Mouse (Mus musculus) lung, embryonic 14.5 days (tissue): ENCODE results near the gene Kalrn. TPM values are rescaled to one million over a fixed set of nuclear protein-coding genes. Genes with fewer than 3 reads are reported as not detected.
"Not testable (repeated sequence)": the region's sequence is repeated elsewhere in the genome, so short reads cannot be mapped to it uniquely, and the experiment has no call there.

Experiments used
- ATAC-seq: fragments of 200-750 bp; cut with Nextera tagmentation; 2 replicates; pipeline ENCODE4 v1.8.0; 2017; ENCODE audit warnings: mild to moderate bottlenecking, moderate TSS enrichment, moderate library complexity; ENCODE audit not compliant: insufficient read depth
- DNase-seq: peaks from one replicate; pipeline ENCODE4 v3.0.0-alpha.2; 2015
- H3K27ac ChIP-seq: fragments of 300-500 bp; sonication (generic); 2 replicates; pipeline ENCODE4 v1.5.1; 2014; ENCODE audit warnings: low read depth, mild to moderate bottlenecking, moderate library complexity
- H3K27me3 ChIP-seq: fragments of 300-500 bp; sonication (generic); 2 replicates; pipeline ENCODE4 v1.6.1; 2014; ENCODE audit warnings: low read length, control low read depth; ENCODE audit not compliant: insufficient read depth
- H3K36me3 ChIP-seq: fragments of 300-500 bp; sonication (generic); 2 replicates; pipeline ENCODE4 v1.6.1; 2014; ENCODE audit warnings: control low read depth; ENCODE audit not compliant: insufficient read depth
- H3K4me1 ChIP-seq: fragments of 300-500 bp; sonication (generic); 2 replicates; pipeline ENCODE4 v1.6.1; 2014; ENCODE audit warnings: antibody characterized with exemption, control low read depth; ENCODE audit not compliant: insufficient read depth
- H3K4me2 ChIP-seq: fragments of 300-500 bp; sonication (generic); 2 replicates; pipeline ENCODE4 v1.6.1; 2014; ENCODE audit warnings: mild to moderate bottlenecking
- H3K4me3 ChIP-seq: fragments of 300-500 bp; sonication (generic); 2 replicates; pipeline ENCODE4 v1.5.1; 2014; ENCODE audit warnings: low read depth, low read length
- H3K9ac ChIP-seq: fragments of 300-500 bp; sonication (generic); 2 replicates; pipeline ENCODE4 v1.6.1; 2014
- H3K9me3 ChIP-seq: fragments of 300-500 bp; sonication (generic); 2 replicates; pipeline ENCODE4 v1.6.1; 2016; ENCODE audit warnings: low read depth, low read length, control low read depth
- CTCF ChIP-seq: IDR thresholded peaks from 2 replicates; pipeline ENCODE4 v1.5.1; 2016; ENCODE audit warnings: antibody characterized with exemption, low read depth
- WGBS: fragments of 180-500 bp; shearing (Covaris S2); extraction: QIAGEN DNeasy Blood & Tissue Kit; methylation state at CpG from one replicate; pipeline ENCODE4 v1.1.7; 2014; 5-methylcytosine and 5-hydroxymethylcytosine counted together
- polyA plus RNA-seq: library from polyadenylated mRNA; unstranded; fragments of >200 nt; fragmentation: Nextera tagmentation; extraction: Ambion mirVana; gene quantifications from 2 replicates; pipeline ENCODE4 v1.2.1, GENCODE M21; 2014

Kalrn gene
- polyA plus RNA-seq, 1 experiment from 2014 or later, result 15.0 TPM

DNA sequence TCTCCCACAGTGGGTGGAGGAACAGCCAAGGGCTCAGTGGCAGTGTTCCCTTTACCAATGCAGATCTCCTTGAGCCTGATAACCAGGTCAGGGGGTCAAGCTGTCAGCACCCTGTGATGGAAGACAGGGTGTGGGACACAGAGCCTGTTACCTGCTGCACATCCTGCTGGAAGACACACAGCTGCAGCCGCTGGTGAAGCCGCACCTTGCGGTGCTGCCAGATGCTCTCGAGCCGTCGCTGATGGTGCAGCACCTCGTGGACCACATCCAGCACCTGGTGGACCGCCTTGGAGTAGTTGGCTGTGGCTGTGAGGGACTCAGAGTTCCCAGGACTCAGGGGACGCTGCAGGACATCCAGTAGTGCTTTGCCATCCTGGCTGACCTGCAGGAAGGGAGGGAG is 265.9 kb downstream of the Kalrn start:
- DNase-seq (no peak), ATAC-seq (no peak)
- peaks cover 21% of the 10 kb centered on the region for H3K36me3 ChIP-seq
- no peak overlapping the region for H3K27ac ChIP-seq
- no peak for TF ChIP-seq CTCF
- H3K27me3 ChIP-seq, result no peaks in the 10 kb centered on the region
- no peaks in the 10 kb centered on the region for H3K4me1 ChIP-seq
- 46% methylated on average over 9 of the region's 9 CpGs for WGBS
- H3K4me2 ChIP-seq, result no peak overlapping the region
- H3K9me3 ChIP-seq, result no peaks in the 10 kb centered on the region
- H3K4me3 ChIP-seq, result no peak overlapping the region
- no peak overlapping the region for H3K9ac ChIP-seq

DNA sequence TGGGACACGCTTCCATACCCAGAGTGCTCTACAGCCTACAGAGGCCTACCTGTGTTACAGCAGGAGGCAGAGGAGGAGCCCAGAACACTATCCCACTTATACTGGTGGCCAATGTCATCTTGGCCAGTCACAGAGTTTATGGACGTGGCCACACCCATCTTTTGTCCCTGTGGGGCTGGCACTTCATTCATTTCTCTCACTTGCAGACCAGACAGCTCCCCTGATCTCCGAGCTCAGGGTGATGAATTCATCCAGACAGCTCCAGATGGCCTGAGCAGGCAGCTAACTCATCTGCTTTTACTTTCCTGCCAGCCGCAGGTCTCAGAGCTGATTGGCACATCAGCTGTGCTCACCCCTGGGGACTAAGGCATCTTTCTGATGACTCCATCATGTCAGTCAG is 267.7 kb downstream of the Kalrn start:
- Histone ChIP-seq H3K27me3 (no peaks in the 10 kb centered on the region), H3K9ac (no peak overlapping the region), H3K4me2 (no peak overlapping the region), H3K4me3 (no peak overlapping the region), H3K36me3 (peaks cover 21% of the 10 kb centered on the region), H3K27ac (no peak overlapping the region), H3K4me1 (no peaks in the 10 kb centered on the region), H3K9me3 (no peaks in the 10 kb centered on the region)
- 50% methylated on average over 4 of the region's 4 CpGs for WGBS
- ATAC-seq, result no peak
- no peak for DNase-seq
- no peak for TF ChIP-seq CTCF

DNA sequence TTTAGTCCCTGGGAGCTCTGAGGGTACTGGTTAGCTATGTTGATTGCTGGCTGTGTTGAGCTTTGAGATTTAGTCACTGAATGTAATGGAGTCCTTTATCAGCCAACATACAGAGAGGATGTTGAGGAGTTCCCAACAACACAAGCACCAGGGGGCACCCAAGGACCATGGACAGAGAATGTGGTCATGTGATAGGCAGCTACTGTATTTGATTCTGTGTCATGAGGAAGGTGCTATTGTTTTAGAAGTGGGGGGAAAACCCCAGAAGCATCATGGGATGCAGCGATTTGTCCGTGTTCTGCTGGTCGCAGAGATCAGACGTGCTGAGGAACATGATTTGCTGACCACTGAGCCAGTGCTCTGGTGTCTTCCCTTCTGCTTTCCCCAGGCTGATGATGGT is 269.5 kb downstream of the Kalrn start:
- not testable (repeated sequence) for H3K4me1 ChIP-seq, ATAC-seq, H3K9me3 ChIP-seq, H3K9ac ChIP-seq, H3K4me3 ChIP-seq, H3K27ac ChIP-seq, H3K27me3 ChIP-seq, H3K4me2 ChIP-seq
- WGBS, result 78% methylated on average over 4 of the region's 4 CpGs
- TF ChIP-seq CTCF, result peak; percentile 61
- H3K36me3 ChIP-seq, result peaks cover 21% of the 10 kb centered on the region
- peak; percentile 45 for DNase-seq

DNA sequence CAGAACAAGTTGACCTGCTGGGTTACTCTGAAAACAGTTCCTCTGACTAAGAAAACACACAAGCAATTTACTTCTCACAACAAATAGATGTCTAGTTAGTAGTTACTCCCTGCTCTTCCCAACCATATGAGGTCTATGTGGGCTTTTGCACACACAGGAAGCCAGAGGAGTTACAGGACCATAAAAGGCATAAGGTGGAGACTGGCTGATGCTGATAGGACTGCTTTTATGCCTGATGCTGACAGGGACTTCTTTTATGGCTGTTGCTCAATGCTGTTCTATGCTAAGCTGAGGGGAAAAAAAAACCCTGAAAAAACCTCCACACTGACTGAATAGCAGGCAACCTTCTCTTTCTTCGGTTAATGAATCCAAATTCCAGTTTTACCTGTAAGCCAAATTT is 270.8 kb downstream of the Kalrn start:
- WGBS, result 95% methylated on average over 1 of the region's 1 CpGs
- no peak for DNase-seq

DNA sequence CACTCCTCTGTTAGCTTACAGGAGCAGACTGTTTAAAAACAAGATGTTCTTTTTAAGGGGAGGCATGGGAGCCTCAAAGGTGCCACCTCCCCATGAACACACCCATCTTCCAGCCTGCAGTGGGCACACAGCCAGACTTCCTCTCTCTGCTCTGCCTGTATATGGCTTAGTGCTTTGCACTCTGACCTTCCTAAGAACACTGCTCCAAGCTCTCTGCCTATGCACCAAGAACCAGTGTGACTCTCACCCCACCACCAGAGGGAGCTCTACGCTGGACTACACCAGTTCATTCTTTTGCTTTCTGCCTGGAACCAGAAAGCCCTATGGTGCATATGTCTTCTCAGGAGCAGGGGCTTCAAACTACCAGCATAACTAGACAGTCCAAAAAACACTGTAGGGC is 271.3 kb downstream of the Kalrn start:
- no peak overlapping the region for H3K27ac ChIP-seq
- H3K9ac ChIP-seq, result no peak overlapping the region
- H3K27me3 ChIP-seq, result no peaks in the 10 kb centered on the region
- TF ChIP-seq CTCF, result peak; percentile 56
- no peaks in the 10 kb centered on the region for H3K4me1 ChIP-seq
- H3K4me3 ChIP-seq, result no peak overlapping the region
- DNase-seq (peak; percentile 12), ATAC-seq (no peak)
- H3K9me3 ChIP-seq, result no peaks in the 10 kb centered on the region
- no peak overlapping the region for H3K4me2 ChIP-seq
- peaks cover 12% of the 10 kb centered on the region for H3K36me3 ChIP-seq
- 87% methylated on average over 1 of the region's 1 CpGs for WGBS

More for the DNA sequence above, 270.8 kb downstream of the Kalrn start:
- no peak for ATAC-seq
- Histone ChIP-seq H3K27me3 (no peaks in the 10 kb centered on the region), H3K27ac (no peak overlapping the region), H3K4me3 (no peak overlapping the region), H3K36me3 (peaks cover 16% of the 10 kb centered on the region), H3K4me2 (no peak overlapping the region), H3K9ac (no peak overlapping the region), H3K4me1 (no peaks in the 10 kb centered on the region), H3K9me3 (no peaks in the 10 kb centered on the region)
- TF ChIP-seq CTCF, result no peak

DNA sequence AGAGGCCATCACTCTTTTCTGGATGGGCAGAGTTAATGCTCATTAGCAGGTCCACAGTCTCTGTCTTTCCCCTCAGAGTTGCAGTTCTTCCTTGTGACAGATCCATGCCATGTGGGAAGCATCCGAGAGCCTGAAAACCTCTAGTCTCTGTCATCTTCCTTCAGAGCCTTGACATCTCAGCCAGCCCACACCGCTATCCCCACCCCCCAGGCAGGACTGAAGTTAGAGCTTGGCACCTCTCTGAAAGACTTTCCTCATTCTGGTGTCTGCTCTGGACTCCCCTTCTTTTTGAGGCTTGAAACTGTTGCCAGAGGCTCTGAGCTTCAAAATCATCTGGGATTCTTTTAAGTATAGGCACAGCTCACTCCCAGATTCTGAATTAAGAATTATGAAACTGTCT is 274.1 kb downstream of the Kalrn start:
- WGBS, result 53% methylated on average over 2 of the region's 2 CpGs
- no peaks in the 10 kb centered on the region for H3K4me1 ChIP-seq
- no peak overlapping the region for H3K9ac ChIP-seq
- DNase-seq (no peak), ATAC-seq (no peak)
- H3K4me2 ChIP-seq, result no peak overlapping the region
- no peaks in the 10 kb centered on the region for H3K27me3 ChIP-seq
- no peak for TF ChIP-seq CTCF
- H3K27ac ChIP-seq, result no peak overlapping the region
- H3K9me3 ChIP-seq, result no peaks in the 10 kb centered on the region
- peaks cover 3% of the 10 kb centered on the region; the same call in 1 of the 2 replicates for H3K36me3 ChIP-seq
- no peak overlapping the region for H3K4me3 ChIP-seq

DNA sequence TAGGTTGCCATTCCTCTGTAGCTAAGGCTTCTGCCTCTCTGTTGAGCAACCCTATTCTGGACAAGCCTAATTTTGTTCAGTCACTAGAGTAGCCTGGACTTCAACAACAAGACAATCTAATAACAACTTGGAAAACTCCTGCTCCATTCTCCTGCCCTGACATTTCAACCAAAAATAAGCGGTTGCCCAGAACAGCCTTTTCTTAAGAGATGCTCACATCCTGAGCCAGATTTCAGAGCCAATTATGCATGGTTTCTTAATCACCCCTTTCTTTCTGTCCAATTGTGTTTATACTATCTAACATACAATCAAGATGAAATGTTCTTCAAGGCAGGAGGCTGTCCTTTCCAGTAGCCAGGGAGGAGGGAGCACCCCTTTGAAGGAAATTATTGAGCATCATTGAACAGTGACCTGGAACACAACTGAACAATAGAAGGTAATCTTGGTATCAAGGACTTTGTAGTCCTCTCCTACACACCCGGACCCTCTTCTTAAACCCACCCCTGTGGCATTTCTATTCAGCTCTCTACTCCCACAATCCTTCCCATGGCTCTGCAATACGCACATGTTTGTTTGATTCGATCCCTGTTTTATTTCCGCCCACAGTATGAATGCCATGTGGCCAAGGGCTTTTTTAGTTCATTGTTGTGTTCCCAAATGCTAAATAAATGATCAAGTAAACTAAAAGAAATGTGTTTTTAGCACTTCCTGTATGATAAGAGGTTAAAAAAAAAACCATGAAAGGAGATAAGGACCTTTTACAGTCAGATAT is 275.2 kb downstream of the Kalrn start:
- DNase-seq, result no peak
- no peak overlapping the region for H3K27ac ChIP-seq
- no peak for ATAC-seq
- H3K36me3 ChIP-seq, result no peaks in the 10 kb centered on the region
- no peak for TF ChIP-seq CTCF
- H3K4me3 ChIP-seq, result no peak overlapping the region
- H3K4me2 ChIP-seq, result no peak overlapping the region
- no peaks in the 10 kb centered on the region for H3K9me3 ChIP-seq
- 86% methylated on average over 5 of the region's 5 CpGs for WGBS
- no peaks in the 10 kb centered on the region for H3K27me3 ChIP-seq
- H3K9ac ChIP-seq, result no peak overlapping the region
- no peaks in the 10 kb centered on the region for H3K4me1 ChIP-seq

DNA sequence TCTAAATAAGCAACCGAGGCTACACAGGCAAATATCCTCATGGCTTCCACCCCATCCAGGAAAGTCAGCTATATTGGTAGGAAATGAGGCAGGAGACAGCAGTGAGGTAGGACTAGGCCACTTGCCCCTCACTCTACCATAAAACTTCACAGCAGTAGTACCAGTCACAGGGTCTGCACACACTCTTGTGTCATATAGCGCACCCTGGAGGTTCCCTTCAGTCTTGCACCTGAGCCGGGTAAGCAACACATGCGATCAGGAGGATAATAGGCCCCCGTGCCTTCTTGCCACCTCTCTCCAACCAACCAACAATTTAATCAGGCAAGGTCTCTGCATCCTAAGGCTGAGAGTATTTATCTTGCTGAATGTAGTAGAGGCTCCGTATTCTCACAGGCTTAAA is 278.8 kb downstream of the Kalrn start:
- TF ChIP-seq CTCF, result peak; percentile 48
- no peak for ATAC-seq
- Histone ChIP-seq H3K27ac (no peak overlapping the region), H3K4me2 (no peak overlapping the region), H3K36me3 (no peaks in the 10 kb centered on the region), H3K4me1 (no peaks in the 10 kb centered on the region), H3K27me3 (no peaks in the 10 kb centered on the region), H3K4me3 (no peak overlapping the region), H3K9me3 (no peaks in the 10 kb centered on the region), H3K9ac (no peak overlapping the region)
- peak; percentile 50 for DNase-seq
- 72% methylated on average over 6 of the region's 6 CpGs for WGBS
